Mouse (Mus musculus) heart, embryonic 12.5 days (tissue): ENCODE data around the gene Tubal3. TPM values are rescaled to one million over a fixed set of nuclear protein-coding genes. Genes with fewer than 3 reads are reported as not detected.

ENCODE experiments used
- ATAC-seq: fragments of 200-750 bp; cut with Nextera tagmentation; 2 replicates; pipeline ENCODE4 v1.8.0; 2017; ENCODE audit warnings: moderate TSS enrichment, moderate library complexity; ENCODE audit not compliant: insufficient number of reproducible peaks, low FRiP score
- H3K27ac ChIP-seq: fragments of 300-500 bp; sonication (generic); 2 replicates; pipeline ENCODE4 v1.5.1; 2016; ENCODE audit warnings: mild to moderate bottlenecking, moderate library complexity; ENCODE audit not compliant: poor library complexity, severe bottlenecking
- H3K27me3 ChIP-seq: fragments of 300-500 bp; sonication (generic); replicated peaks from 2 replicates; pipeline ENCODE4 v1.6.1; 2016; ENCODE audit warnings: mild to moderate bottlenecking, moderate library complexity
- H3K36me3 ChIP-seq: fragments of 300-500 bp; sonication (generic); 2 replicates; pipeline ENCODE4 v1.6.1; 2016; ENCODE audit warnings: mild to moderate bottlenecking, moderate library complexity
- H3K4me1 ChIP-seq: fragments of 300-500 bp; sonication (generic); replicated peaks from 2 replicates; pipeline ENCODE4 v1.6.1; 2016; ENCODE audit warnings: mild to moderate bottlenecking
- H3K4me2 ChIP-seq: fragments of 300-500 bp; sonication (generic); 2 replicates; pipeline ENCODE4 v1.6.1; 2016; ENCODE audit warnings: mild to moderate bottlenecking, moderate library complexity
- H3K4me3 ChIP-seq: fragments of 300-500 bp; sonication (generic); 2 replicates; pipeline ENCODE4 v1.5.1; 2016; ENCODE audit warnings: mild to moderate bottlenecking
- H3K9ac ChIP-seq: fragments of 300-500 bp; sonication (generic); 2 replicates; pipeline ENCODE4 v1.6.1; 2016; ENCODE audit warnings: mild to moderate bottlenecking, moderate library complexity
- H3K9me3 ChIP-seq: fragments of 300-500 bp; sonication (generic); replicated peaks from 2 replicates; pipeline ENCODE4 v1.6.1; 2016; ENCODE audit warnings: mild to moderate bottlenecking, moderate library complexity
- WGBS: fragments of 180-500 bp; shearing (Covaris S2); methylation state at CpG from one replicate; pipeline ENCODE4 v1.1.7; 2016; 5-methylcytosine and 5-hydroxymethylcytosine counted together
- microRNA-seq: library from miRNA; unstranded; fragments of <30 nt; microRNA quantifications from one replicate; pipeline ENCODE4, GENCODE M21; 2017
- polyA plus RNA-seq: library from polyadenylated mRNA; unstranded; fragments of >200 nt; fragmentation: Nextera tagmentation; extraction: Ambion mirVana; gene quantifications from 2 replicates; pipeline ENCODE4 v1.2.1, GENCODE M21; 2016

The Tubal3 gene
- polyA plus RNA-seq, 1 experiment from 2014 or later, result not detected

DNA sequence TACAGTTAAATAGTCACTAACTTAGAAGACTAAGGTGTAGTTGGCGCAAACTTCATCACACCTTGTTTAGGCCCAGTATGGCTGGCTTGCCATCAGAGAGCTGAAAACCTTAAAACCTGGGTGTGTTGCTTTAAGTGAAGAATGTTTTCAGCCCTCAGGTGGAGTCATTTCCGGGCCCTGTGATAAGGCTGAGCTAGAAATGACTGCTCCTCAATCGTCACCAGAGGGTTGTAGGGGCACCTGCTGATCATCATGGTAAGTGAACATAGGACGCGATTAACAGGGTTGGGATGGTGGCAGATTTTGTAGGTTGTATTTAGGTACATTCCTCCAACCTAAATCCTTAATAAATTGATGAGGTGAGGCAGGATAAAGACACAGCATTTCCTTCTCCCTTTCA is 6.4 kb downstream of the Tubal3 start:
- Histone ChIP-seq H3K4me2 (no peak overlapping the region), H3K4me1 (no peaks in the 10 kb centered on the region), H3K27ac (no peak overlapping the region), H3K4me3 (no peak overlapping the region), H3K9me3 (no peaks in the 10 kb centered on the region), H3K9ac (no peak overlapping the region), H3K27me3 (no peaks in the 10 kb centered on the region), H3K36me3 (no peaks in the 10 kb centered on the region)
- WGBS, result 57% methylated on average over 5 of the region's 5 CpGs
- ATAC-seq, result no peak

DNA sequence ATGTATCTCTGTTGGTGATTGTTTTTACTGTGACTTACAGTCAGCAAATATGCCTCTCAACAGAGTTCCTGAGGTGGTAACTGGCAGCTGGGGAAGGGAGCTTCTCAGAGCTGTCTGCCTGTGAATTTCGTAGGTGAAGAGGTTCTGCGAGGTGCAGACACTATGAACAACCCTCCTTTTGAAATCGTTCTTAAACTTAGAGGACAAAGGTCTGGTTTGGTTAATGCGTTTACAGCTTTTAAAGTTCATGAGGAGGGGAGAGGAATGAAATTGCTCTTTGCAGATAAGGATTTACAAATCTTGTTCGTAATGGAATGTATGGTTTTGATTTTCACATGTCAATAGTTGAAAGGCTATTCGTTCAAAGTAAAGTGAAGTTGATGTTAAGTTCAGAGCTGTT is 7.6 kb downstream of the Tubal3 start:
- WGBS, result 75% methylated on average over 6 of the region's 6 CpGs
- no peak overlapping the region for H3K27ac ChIP-seq

DNA sequence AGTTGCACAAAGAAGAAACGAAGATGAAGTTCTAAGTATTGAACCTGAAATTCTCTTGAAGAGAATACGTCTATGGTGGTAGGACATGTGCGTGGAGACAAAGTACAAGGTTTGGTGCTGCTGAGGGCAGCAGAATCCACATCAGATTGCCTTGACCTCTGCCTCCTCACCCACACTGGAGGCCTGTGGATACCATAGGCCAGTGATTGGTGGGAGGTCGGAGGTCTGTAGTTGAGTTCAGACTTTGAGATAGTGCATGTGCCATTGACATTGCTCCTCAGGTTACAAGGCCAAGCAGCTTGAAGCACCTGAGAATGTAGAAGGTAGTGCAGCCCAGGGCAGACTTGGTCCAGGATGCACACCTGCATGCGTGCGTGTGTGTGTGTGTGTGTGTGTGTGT is 8.0 kb downstream of the Tubal3 start:
- H3K27ac ChIP-seq, result no peak overlapping the region
- H3K9ac ChIP-seq, result no peak overlapping the region
- ATAC-seq, result no peak
- H3K4me2 ChIP-seq, result no peak overlapping the region
- no peak overlapping the region for H3K4me3 ChIP-seq
- H3K9me3 ChIP-seq, result no peaks in the 10 kb centered on the region
- H3K27me3 ChIP-seq, result no peaks in the 10 kb centered on the region
- H3K36me3 ChIP-seq, result no peaks in the 10 kb centered on the region
- WGBS, result 83% methylated on average over 6 of the region's 6 CpGs
- no peaks in the 10 kb centered on the region for H3K4me1 ChIP-seq

More for the DNA sequence above, 7.6 kb downstream of the Tubal3 start:
- no peaks in the 10 kb centered on the region for H3K4me1 ChIP-seq
- H3K4me3 ChIP-seq, result no peak overlapping the region
- H3K9me3 ChIP-seq, result no peaks in the 10 kb centered on the region
- no peak overlapping the region for H3K4me2 ChIP-seq
- no peak for ATAC-seq
- no peaks in the 10 kb centered on the region for H3K27me3 ChIP-seq
- no peak overlapping the region for H3K9ac ChIP-seq
- H3K36me3 ChIP-seq, result no peaks in the 10 kb centered on the region

DNA sequence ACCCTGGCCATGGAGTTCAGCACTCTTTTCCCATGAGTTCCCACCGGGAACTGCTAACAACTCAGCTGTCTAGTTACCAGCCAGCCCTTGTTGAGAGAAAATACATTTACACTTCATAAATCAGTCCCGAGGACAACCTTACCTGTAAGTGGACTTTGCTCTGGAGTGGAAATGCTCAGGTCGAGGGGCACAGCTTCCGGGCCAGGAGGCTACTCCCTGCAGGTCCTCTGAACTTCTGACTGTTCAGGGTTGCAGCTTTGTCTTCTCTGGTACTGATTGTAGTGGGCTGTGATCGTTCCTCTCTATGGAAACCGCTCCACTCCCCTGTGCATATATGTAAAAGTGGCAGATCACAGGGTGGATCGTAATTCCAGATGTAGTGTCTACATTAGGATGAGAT is 26.6 kb downstream of the Tubal3 start:
- no peaks in the 10 kb centered on the region for H3K9me3 ChIP-seq
- no peaks in the 10 kb centered on the region for H3K27me3 ChIP-seq
- ATAC-seq, result no peak
- 76% methylated on average over 7 of the region's 7 CpGs for WGBS
- no peaks in the 10 kb centered on the region for H3K36me3 ChIP-seq
- no peak overlapping the region for H3K9ac ChIP-seq
- no peaks in the 10 kb centered on the region for H3K4me1 ChIP-seq
- no peak overlapping the region for H3K27ac ChIP-seq
- no peak overlapping the region for H3K4me2 ChIP-seq
- H3K4me3 ChIP-seq, result no peak overlapping the region

DNA sequence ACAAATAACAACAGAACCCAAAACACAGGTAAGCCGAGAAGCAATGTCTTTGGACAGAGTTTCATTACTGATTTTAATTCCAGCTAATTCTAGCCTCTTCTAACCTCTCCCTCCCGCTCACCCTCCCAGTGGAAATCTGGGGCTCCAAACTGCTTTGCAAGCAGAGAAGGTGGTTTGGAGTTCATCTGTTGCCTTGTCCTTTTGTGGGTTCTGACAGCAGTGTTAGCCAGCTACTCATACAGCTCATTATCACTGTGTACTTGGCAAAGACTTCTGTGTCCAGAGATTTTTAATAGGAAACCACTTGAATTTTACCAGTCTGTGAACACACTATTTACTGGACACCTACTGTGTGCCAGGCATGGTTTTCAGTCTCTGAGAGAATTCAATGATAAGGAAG is 27.2 kb downstream of the Tubal3 start, which contains the start of gene Ucn3:
Ucn3 (minus strand) TSS at position 101 of the 400 bp plus-strand sequence.
- WGBS, result 63% methylated on average over 2 of the region's 2 CpGs
- Histone ChIP-seq H3K4me1 (no peaks in the 10 kb centered on the region), H3K36me3 (no peaks in the 10 kb centered on the region), H3K27ac (no peak within 1 kb of the TSS), H3K4me3 (no peak within 1 kb of the TSS), H3K9ac (no peak within 1 kb of the TSS), H3K9me3 (no peaks in the 10 kb centered on the region), H3K27me3 (no peaks in the 10 kb centered on the region), H3K4me2 (no peak within 1 kb of the TSS)
- no peak for ATAC-seq

DNA sequence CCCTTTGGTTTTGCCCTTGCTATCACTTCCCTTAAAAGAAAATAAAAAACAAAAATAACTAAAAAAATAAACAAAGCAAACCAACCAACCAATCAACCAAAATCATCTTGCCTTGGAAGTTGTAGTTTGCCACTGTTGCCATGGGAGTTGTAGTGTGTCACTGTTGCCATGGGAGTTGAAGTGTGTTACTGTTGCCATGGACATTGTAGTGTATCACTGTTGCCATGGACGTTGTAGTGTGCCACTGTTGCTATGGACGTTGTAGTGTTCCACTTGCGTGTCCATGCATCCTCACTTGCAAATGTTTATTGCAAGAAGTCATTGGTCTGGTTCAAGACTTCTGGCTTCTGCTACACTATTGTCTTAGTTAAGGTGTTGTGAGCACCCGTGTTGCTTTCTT is 29.2 kb downstream of the Tubal3 start:
- Histone ChIP-seq H3K4me1 (no peaks in the 10 kb centered on the region), H3K4me3 (no peak overlapping the region), H3K27me3 (no peaks in the 10 kb centered on the region), H3K27ac (no peak overlapping the region), H3K36me3 (no peaks in the 10 kb centered on the region), H3K4me2 (no peak overlapping the region), H3K9ac (no peak overlapping the region), H3K9me3 (no peaks in the 10 kb centered on the region)
- 74% methylated on average over 4 of the region's 4 CpGs for WGBS
- no peak for ATAC-seq

DNA sequence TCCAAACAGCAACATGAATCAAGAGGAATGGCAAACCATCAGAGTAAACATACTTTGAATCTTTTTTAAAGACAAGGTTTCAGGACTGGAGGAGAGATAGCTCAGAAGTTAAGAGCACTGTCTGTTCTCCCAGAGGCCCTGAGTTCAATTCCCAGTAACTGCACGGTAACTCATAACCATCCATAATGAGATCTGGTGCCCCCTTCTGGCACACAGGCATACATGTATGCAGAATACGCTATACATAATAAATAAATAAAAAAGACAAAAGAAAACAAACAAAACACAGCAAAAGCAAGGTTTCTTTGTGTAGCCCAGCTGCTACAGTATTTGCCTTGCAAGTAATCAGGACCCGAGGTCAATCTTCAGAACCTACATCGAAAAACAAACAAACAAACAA is 31.4 kb downstream of the Tubal3 start:
- Histone ChIP-seq H3K4me2 (no peak overlapping the region), H3K4me1 (no peaks in the 10 kb centered on the region), H3K27me3 (no peaks in the 10 kb centered on the region), H3K36me3 (no peaks in the 10 kb centered on the region), H3K9me3 (no peaks in the 10 kb centered on the region), H3K9ac (no peak overlapping the region), H3K4me3 (no peak overlapping the region), H3K27ac (no peak overlapping the region)
- ATAC-seq, result no peak
- WGBS, result 83% methylated on average over 4 of the region's 4 CpGs

DNA sequence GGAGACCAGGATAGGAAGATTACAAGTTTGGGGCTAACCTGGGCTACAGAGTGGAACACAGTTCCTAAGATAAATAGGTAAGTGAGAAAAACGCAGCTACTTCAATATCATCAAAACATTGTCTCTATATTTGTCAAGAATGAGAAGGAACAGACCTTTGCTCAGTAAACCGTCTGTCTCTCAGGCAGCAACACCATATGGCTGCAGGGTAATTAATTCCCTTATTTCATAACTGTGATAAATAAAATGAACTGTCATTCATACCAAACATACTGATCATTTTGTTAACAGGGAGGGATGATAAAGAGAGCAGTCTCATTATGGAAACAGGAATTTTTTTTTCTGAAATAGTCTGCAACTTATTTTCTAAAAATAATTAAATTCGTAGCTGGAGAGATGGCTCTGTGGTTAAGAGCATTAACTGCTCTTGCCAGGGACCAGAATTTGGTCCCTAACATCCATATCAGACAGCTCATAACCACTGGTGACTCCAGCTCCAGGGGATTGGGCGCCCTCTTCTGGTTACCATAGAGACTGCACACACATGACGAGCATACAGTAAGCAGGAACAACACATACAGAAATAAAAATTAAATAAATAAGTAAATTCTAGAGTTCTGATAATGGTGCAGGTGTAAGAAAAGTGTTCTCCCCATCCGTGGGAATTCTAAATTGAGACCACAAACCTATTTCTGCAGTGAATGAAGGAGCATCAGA is 33.3 kb downstream of the Tubal3 start:
- Histone ChIP-seq H3K36me3 (no peaks in the 10 kb centered on the region), H3K27ac (no peak overlapping the region), H3K4me1 (no peaks in the 10 kb centered on the region), H3K9me3 (no peaks in the 10 kb centered on the region), H3K4me2 (no peak overlapping the region), H3K9ac (no peak overlapping the region), H3K27me3 (no peaks in the 10 kb centered on the region), H3K4me3 (no peak overlapping the region)
- ATAC-seq, result no peak
- 74% methylated on average over 6 of the region's 6 CpGs for WGBS

DNA sequence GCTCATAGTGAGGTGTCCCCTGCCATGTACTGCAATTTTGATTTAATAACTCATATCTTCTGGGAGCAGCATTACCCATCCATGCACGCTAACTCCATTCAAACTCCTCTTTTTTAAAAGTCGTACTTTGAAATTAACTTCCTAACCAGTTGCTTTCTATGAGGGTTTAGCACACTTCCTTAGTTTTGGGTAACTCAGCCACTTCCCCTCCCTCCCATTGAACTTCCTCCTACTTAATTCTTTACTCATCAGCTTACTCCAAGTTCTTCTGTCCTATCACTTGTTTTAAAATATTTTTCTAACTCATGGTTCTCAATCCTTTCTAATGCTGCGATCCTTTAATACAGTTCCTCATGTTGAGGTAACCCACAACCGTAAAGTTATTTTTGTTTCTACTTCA is 50.8 kb downstream of the Tubal3 start:
- Histone ChIP-seq H3K36me3 (no peaks in the 10 kb centered on the region), H3K4me2 (no peak overlapping the region), H3K9ac (no peak overlapping the region), H3K4me1 (no peaks in the 10 kb centered on the region), H3K27me3 (no peaks in the 10 kb centered on the region), H3K9me3 (no peaks in the 10 kb centered on the region), H3K4me3 (no peak overlapping the region), H3K27ac (no peak overlapping the region)
- ATAC-seq, result no peak
- WGBS, result 83% methylated on average over 4 of the region's 4 CpGs

Small RNAs within 50 kb of the gene (microRNA-seq; reads per million reads assigned to microRNA genes)
- not detected for gene Gm22460

Other genes starting within 250 kb of the Tubal3 start
- gene Calml3, start 114.0 kb upstream of the Tubal3 start, polyA plus RNA-seq, result not detected in 2 replicates
- gene Calm4, start 80.5 kb upstream of the Tubal3 start, polyA plus RNA-seq, result not detected in 2 replicates
- gene Calm5, start 64.1 kb upstream of the Tubal3 start, polyA plus RNA-seq, result not detected in 2 replicates
- 63.6 and 63.7 TPM in 2 replicates for gene Net1, start 54 bp upstream of the Tubal3 start, polyA plus RNA-seq
- gene Ucn3, start 27.1 kb downstream of the Tubal3 start, polyA plus RNA-seq, result not detected in 2 replicates
- 1.9 and 2.4 TPM in 2 replicates for gene Akr1c14, start 130.7 kb downstream of the Tubal3 start, polyA plus RNA-seq
- not detected in 2 replicates for gene Akr1c18, start 232.4 kb downstream of the Tubal3 start, polyA plus RNA-seq